Mouse (Mus musculus) liver, embryonic 11.5 days (tissue): ENCODE measurements around the gene Rln1. TPM values are rescaled to one million over a fixed set of nuclear protein-coding genes. Genes with fewer than 3 reads are reported as not detected.

ENCODE experiments used
- ATAC-seq: fragments of 200-750 bp; cut with Nextera tagmentation; replicated peaks from 2 replicates; pipeline ENCODE4 v1.8.0; 2017; ENCODE audit warnings: moderate number of reproducible peaks, mild to moderate bottlenecking, moderate TSS enrichment, moderate library complexity; ENCODE audit not compliant: low FRiP score
- DNase-seq: peaks from one replicate; pipeline ENCODE4 v3.0.0-alpha.2; 2017; ENCODE audit warnings: low spot score
- H3K27ac ChIP-seq: fragments of 300-500 bp; sonication (generic); 2 replicates; pipeline ENCODE4 v1.5.1; 2014; ENCODE audit warnings: mild to moderate bottlenecking, low read depth, low read length, control low read depth
- H3K27me3 ChIP-seq: fragments of 300-500 bp; sonication (generic); replicated peaks from 2 replicates; pipeline ENCODE4 v1.6.1; 2014; ENCODE audit warnings: low read length, mixed read lengths; ENCODE audit not compliant: control insufficient read depth, insufficient read depth
- H3K36me3 ChIP-seq: fragments of 300-500 bp; sonication (generic); 2 replicates; pipeline ENCODE4 v1.6.1; 2014; ENCODE audit warnings: mild to moderate bottlenecking, low read length, moderate library complexity, mixed read lengths; ENCODE audit not compliant: control insufficient read depth, insufficient read depth
- H3K4me1 ChIP-seq: fragments of 300-500 bp; sonication (generic); replicated peaks from 2 replicates; pipeline ENCODE4 v1.6.1; 2014; ENCODE audit warnings: low read length, mixed read lengths; ENCODE audit not compliant: control insufficient read depth, insufficient read depth
- H3K4me2 ChIP-seq: fragments of 300-500 bp; sonication (generic); 2 replicates; pipeline ENCODE4 v1.6.1; 2014; ENCODE audit warnings: mild to moderate bottlenecking, control low read depth, moderate library complexity
- H3K4me3 ChIP-seq: fragments of 300-500 bp; sonication (generic); 2 replicates; pipeline ENCODE4 v1.5.1; 2014; ENCODE audit warnings: low read depth, low read length, control low read depth
- H3K9ac ChIP-seq: fragments of 300-500 bp; sonication (generic); 2 replicates; pipeline ENCODE4 v1.6.1; 2014; ENCODE audit warnings: low read depth, low read length, control low read depth
- H3K9me3 ChIP-seq: fragments of 300-500 bp; sonication (generic); 2 replicates; pipeline ENCODE4 v1.6.1; 2016; ENCODE audit warnings: low read length, inconsistent platforms, mixed read lengths; ENCODE audit not compliant: control insufficient read depth
- WGBS: fragments of 180-500 bp; shearing (Covaris S2); extraction: QIAGEN DNeasy Blood & Tissue Kit; methylation state at CpG from one replicate; pipeline ENCODE4 v1.1.7; 2014; 5-methylcytosine and 5-hydroxymethylcytosine counted together
- polyA plus RNA-seq: library from polyadenylated mRNA; unstranded; fragments of >200 nt; fragmentation: Nextera tagmentation; extraction: Ambion mirVana; gene quantifications from 2 replicates; pipeline ENCODE4 v1.2.1, GENCODE M21; 2014

Rln1 gene
- polyA plus RNA-seq, 1 experiment from 2014 or later, result not detected

- H3K4me1 ChIP-seq, result no peaks in the 10 kb centered on the region
- no peaks in the 10 kb centered on the region for H3K27me3 ChIP-seq
- DNase-seq, result no peak
- ATAC-seq, result no peak
- no peak overlapping the region for H3K4me3 ChIP-seq
- H3K9me3 ChIP-seq, result no peaks in the 10 kb centered on the region
- no peak overlapping the region for H3K4me2 ChIP-seq
- no peak overlapping the region for H3K27ac ChIP-seq
- peaks cover 17% of the 10 kb centered on the region; the same call in 1 of the 2 replicates for H3K36me3 ChIP-seq
- no peak overlapping the region for H3K9ac ChIP-seq
Observed at GRCm38 (mm10) chr19:29296166-29296565, 38.3 kb downstream of the Rln1 start.

- H3K36me3 ChIP-seq, result peaks cover 15% of the 10 kb centered on the region; the same call in 1 of the 2 replicates
- no peak for DNase-seq
- no peaks in the 10 kb centered on the region for H3K4me1 ChIP-seq
Observed at GRCm38 (mm10) chr19:29294756-29295155, 39.7 kb downstream of the Rln1 start.

GRCm38 (mm10) chr19:29292546-29292945 is 41.9 kb downstream of the Rln1 start:
- Histone ChIP-seq H3K27ac (no peak overlapping the region), H3K4me2 (no peak overlapping the region), H3K36me3 (peaks cover 13% of the 10 kb centered on the region; the same call in 1 of the 2 replicates), H3K9ac (no peak overlapping the region), H3K4me1 (no peaks in the 10 kb centered on the region), H3K4me3 (no peak overlapping the region), H3K27me3 (no peaks in the 10 kb centered on the region), H3K9me3 (no peaks in the 10 kb centered on the region)
- WGBS, result 84% methylated on average over 4 of the region's 4 CpGs
- DNase-seq, result no peak
- ATAC-seq, result no peak

More at GRCm38 (mm10) chr19:29294756-29295155, 39.7 kb downstream of the Rln1 start:
- 63% methylated on average over 2 of the region's 2 CpGs for WGBS
- H3K27me3 ChIP-seq, result no peaks in the 10 kb centered on the region
- H3K27ac ChIP-seq, result no peak overlapping the region
- ATAC-seq, result no peak
- H3K4me3 ChIP-seq, result no peak overlapping the region
- H3K9me3 ChIP-seq, result no peaks in the 10 kb centered on the region
- no peak overlapping the region for H3K9ac ChIP-seq
- H3K4me2 ChIP-seq, result no peak overlapping the region

- Histone ChIP-seq H3K36me3 (peaks cover 15% of the 10 kb centered on the region; the same call in 1 of the 2 replicates), H3K4me2 (no peak overlapping the region), H3K27ac (no peak overlapping the region), H3K9ac (no peak overlapping the region), H3K4me3 (no peak overlapping the region), H3K27me3 (no peaks in the 10 kb centered on the region), H3K9me3 (no peaks in the 10 kb centered on the region), H3K4me1 (no peaks in the 10 kb centered on the region)
- WGBS, result 87% methylated on average over 14 of the region's 14 CpGs
- ATAC-seq (no peak), DNase-seq (no peak)
Observed at GRCm38 (mm10) chr19:29291532-29291931, 42.9 kb downstream of the Rln1 start.

- DNase-seq, result no peak
- H3K4me3 ChIP-seq, result no peak overlapping the region
- H3K9ac ChIP-seq, result no peak overlapping the region
- H3K4me1 ChIP-seq, result no peaks in the 10 kb centered on the region
- 80% methylated on average over 8 of the region's 8 CpGs for WGBS
- no peak overlapping the region for H3K27ac ChIP-seq
- no peaks in the 10 kb centered on the region for H3K27me3 ChIP-seq
- ATAC-seq, result no peak
- no peaks in the 10 kb centered on the region for H3K9me3 ChIP-seq
- H3K36me3 ChIP-seq, result peaks cover 20% of the 10 kb centered on the region; the same call in 1 of the 2 replicates
- no peak overlapping the region for H3K4me2 ChIP-seq
Observed at GRCm38 (mm10) chr19:29287863-29288262, 46.6 kb downstream of the Rln1 start.

- no peak for ATAC-seq
Observed at GRCm38 (mm10) chr19:29285451-29285869, 49.0 kb downstream of the Rln1 start.

More at GRCm38 (mm10) chr19:29285451-29285869, 49.0 kb downstream of the Rln1 start:
- H3K9me3 ChIP-seq, result no peaks in the 10 kb centered on the region
- no peak overlapping the region for H3K27ac ChIP-seq
- H3K36me3 ChIP-seq, result peaks cover 13% of the 10 kb centered on the region; the same call in 1 of the 2 replicates
- WGBS, result 51% methylated on average over 7 of the region's 7 CpGs
- H3K9ac ChIP-seq, result no peak overlapping the region
- H3K4me3 ChIP-seq, result no peak overlapping the region
- no peaks in the 10 kb centered on the region for H3K4me1 ChIP-seq
- H3K27me3 ChIP-seq, result no peaks in the 10 kb centered on the region
- no peak overlapping the region for H3K4me2 ChIP-seq
- no peak for DNase-seq

Other genes starting within 250 kb of the Rln1 start
- 114 and 120 TPM in 2 replicates for gene Rcl1, start 233.3 kb downstream of the Rln1 start, polyA plus RNA-seq
- gene Jak2, start 82.8 kb downstream of the Rln1 start, polyA plus RNA-seq, result 18.1 and 20.2 TPM in 2 replicates
- gene Insl6, start 9.3 kb downstream of the Rln1 start, polyA plus RNA-seq, result 3.1 and 3.2 TPM in 2 replicates
- 54.0 and 56.2 TPM in 2 replicates for gene Plgrkt, start 32.7 kb upstream of the Rln1 start, polyA plus RNA-seq
- 0.43 and 0.86 TPM in 2 replicates for gene Cd274, start 32.8 kb upstream of the Rln1 start, polyA plus RNA-seq
- not detected in 2 replicates for gene Pdcd1lg2, start 76.2 kb upstream of the Rln1 start, polyA plus RNA-seq
- 7.6 and 8.0 TPM in 2 replicates for gene Ric1, start 187.6 kb upstream of the Rln1 start, polyA plus RNA-seq